Mouse (Mus musculus): ENCODE data around the gene Kcnn3.

Kcnn3 gene

GRCm38 (mm10) chr3:89565371-89565770, 45.4 kb downstream of the Kcnn3 start:
- DNase-seq (ENCODE audit: low spot score in 2 of 2) = no peak

- DNase-seq (ENCODE audit: low spot score in 2 of 2) = no peak
Measured at GRCm38 (mm10) chr3:89569058-89569457, 49.1 kb downstream of the Kcnn3 start.

GRCm38 (mm10) chr3:89569707-89570324, 49.9 kb downstream of the Kcnn3 start:
- DNase-seq (ENCODE audit: low spot score in 2 of 2) = no peak

- DNase-seq (ENCODE audit: low spot score in 2 of 2) = no peak
Measured at GRCm38 (mm10) chr3:89570362-89570761, 50.4 kb downstream of the Kcnn3 start.

- DNase-seq (ENCODE audit: low spot score in 2 of 2) = no peak
Measured at GRCm38 (mm10) chr3:89574260-89574659, 54.3 kb downstream of the Kcnn3 start.

- DNase-seq (ENCODE audit: low spot score in 2 of 2) = no peak
Measured at GRCm38 (mm10) chr3:89576381-89576780, 56.4 kb downstream of the Kcnn3 start.

GRCm38 (mm10) chr3:89577154-89577553, 57.2 kb downstream of the Kcnn3 start:
- DNase-seq (ENCODE audit: low spot score in 2 of 2) = no peak

- no peak for DNase-seq (ENCODE audit: low spot score in 2 of 2)
Measured at GRCm38 (mm10) chr3:89578083-89578482, 58.1 kb downstream of the Kcnn3 start.

- DNase-seq (ENCODE audit: low spot score in 2 of 2) = no peak
Measured at GRCm38 (mm10) chr3:89578803-89579202, 58.8 kb downstream of the Kcnn3 start.

GRCm38 (mm10) chr3:89584254-89584653, 64.3 kb downstream of the Kcnn3 start:
- no peak for DNase-seq (ENCODE audit: low spot score in 2 of 2)

GRCm38 (mm10) chr3:89588436-89588835, 68.5 kb downstream of the Kcnn3 start:
- no peak for DNase-seq (ENCODE audit: low spot score in 2 of 2)

- no peak for DNase-seq (ENCODE audit: low spot score in 2 of 2)
Measured at GRCm38 (mm10) chr3:89589321-89589720, 69.4 kb downstream of the Kcnn3 start.

- DNase-seq (ENCODE audit: low spot score in 2 of 2) = no peak
Measured at GRCm38 (mm10) chr3:89590386-89590785, 70.4 kb downstream of the Kcnn3 start.

GRCm38 (mm10) chr3:89591461-89591860, 71.5 kb downstream of the Kcnn3 start:
- DNase-seq (ENCODE audit: low spot score in 2 of 2) = no peak

- no peak for DNase-seq (ENCODE audit: low spot score in 2 of 2)
Measured at GRCm38 (mm10) chr3:89592809-89593208, 72.8 kb downstream of the Kcnn3 start.

GRCm38 (mm10) chr3:89593524-89593923, 73.6 kb downstream of the Kcnn3 start:
- no peak for DNase-seq (ENCODE audit: low spot score in 2 of 2)

- no peak for DNase-seq (ENCODE audit: low spot score in 2 of 2)
Measured at GRCm38 (mm10) chr3:89598361-89598760, 78.4 kb downstream of the Kcnn3 start.

GRCm38 (mm10) chr3:89598967-89599366, 79.0 kb downstream of the Kcnn3 start:
- no peak for DNase-seq (ENCODE audit: low spot score in 2 of 2)

- no peak for DNase-seq (ENCODE audit: low spot score in 2 of 2)
Measured at GRCm38 (mm10) chr3:89601060-89601459, 81.1 kb downstream of the Kcnn3 start.

- DNase-seq (ENCODE audit: low spot score in 2 of 2) = no peak
Measured at GRCm38 (mm10) chr3:89603300-89603699, 83.3 kb downstream of the Kcnn3 start.

- DNase-seq (ENCODE audit: low spot score in 2 of 2) = no peak
Measured at GRCm38 (mm10) chr3:89605235-89605634, 85.3 kb downstream of the Kcnn3 start.

GRCm38 (mm10) chr3:89607327-89607726, 87.4 kb downstream of the Kcnn3 start:
- DNase-seq (ENCODE audit: low spot score in 2 of 2) = no peak

GRCm38 (mm10) chr3:89612048-89612447, 92.1 kb downstream of the Kcnn3 start:
- DNase-seq (ENCODE audit: low spot score in 2 of 2) = no peak
